Mouse (Mus musculus) cerebellum, adult 9-11 months (tissue): ENCODE data around the gene 5330417C22Rik.
"Not testable (repeated sequence)": the region's sequence is repeated elsewhere in the genome, so short reads cannot be mapped to it uniquely, and the experiment has no call there.

Experiments
- DNase-seq: peaks from one replicate; pipeline ENCODE4 v3.0.0; 2022

5330417C22Rik gene

GRCm38 (mm10) chr3:108528489-108528888 is 7.8 kb downstream of the 5330417C22Rik start:
- no peak for DNase-seq

GRCm38 (mm10) chr3:108523415-108523814 is 12.9 kb downstream of the 5330417C22Rik start:
- no peak for DNase-seq

DNA sequence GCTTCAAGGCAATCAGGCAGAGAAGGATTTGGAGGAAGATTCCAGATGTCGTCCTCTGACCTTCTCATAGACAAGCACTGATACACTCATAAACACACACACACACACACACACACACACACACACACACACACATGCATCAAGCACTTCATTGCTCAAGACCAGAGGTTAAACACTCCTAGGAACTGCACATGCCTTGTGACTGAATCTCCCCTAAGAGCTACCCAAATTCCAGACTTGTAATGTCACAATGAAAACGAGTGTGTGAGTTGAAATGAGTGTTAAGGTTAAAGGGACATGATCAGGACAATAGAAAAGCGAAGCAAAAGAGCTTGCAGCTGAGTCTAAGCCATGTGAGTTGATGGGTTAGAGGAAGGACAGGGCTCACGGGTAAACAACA is 18.1 kb downstream of the 5330417C22Rik start:
- no peak for DNase-seq

DNA sequence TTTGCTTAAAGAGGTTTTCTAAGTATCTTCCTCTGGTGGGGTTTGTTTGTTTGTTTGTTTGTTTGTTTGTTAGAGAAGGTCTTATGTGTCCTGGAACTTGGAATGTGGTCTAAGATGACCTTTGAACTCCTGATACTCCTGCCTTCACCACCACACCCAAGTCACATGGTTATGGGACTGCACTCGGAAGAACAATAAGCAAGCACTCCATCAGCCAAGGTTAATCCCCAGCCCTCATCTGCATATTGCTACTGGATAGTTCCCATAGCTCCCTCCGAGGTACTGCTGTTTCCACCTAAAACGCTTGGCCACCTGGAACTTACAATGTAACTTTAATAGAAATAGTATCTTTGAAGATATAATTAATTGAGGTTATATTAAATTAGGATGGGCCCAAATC is 22.9 kb downstream of the 5330417C22Rik start:
- no peak for DNase-seq

- DNase-seq, result no peak
These were observed 25.4 kb downstream of the 5330417C22Rik start for GRCm38 (mm10) chr3:108510716-108511483.

GRCm38 (mm10) chr3:108510156-108510555 is 26.2 kb downstream of the 5330417C22Rik start:
- DNase-seq, result no peak

- no peak for DNase-seq
These were observed 27.4 kb downstream of the 5330417C22Rik start for GRCm38 (mm10) chr3:108508745-108509474.

DNA sequence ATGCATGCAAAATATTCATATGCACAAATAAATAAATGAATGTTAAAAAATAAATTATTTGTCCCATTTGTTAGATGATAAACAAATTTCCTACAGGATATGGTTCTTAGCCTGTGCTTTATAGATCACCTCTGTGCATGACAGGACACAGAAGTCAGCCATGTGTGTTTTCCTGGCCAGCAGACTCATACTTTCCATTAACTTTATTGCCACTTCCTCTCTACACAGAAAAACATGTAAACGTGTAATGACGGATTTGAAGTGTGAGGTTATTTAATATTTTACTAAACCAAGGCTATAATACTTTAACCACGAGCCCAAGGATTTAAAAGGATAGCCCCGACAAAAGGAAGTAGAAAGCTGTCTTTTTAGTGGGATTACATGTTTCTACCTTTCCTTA is 32.4 kb downstream of the 5330417C22Rik start:
- DNase-seq, result no peak

DNA sequence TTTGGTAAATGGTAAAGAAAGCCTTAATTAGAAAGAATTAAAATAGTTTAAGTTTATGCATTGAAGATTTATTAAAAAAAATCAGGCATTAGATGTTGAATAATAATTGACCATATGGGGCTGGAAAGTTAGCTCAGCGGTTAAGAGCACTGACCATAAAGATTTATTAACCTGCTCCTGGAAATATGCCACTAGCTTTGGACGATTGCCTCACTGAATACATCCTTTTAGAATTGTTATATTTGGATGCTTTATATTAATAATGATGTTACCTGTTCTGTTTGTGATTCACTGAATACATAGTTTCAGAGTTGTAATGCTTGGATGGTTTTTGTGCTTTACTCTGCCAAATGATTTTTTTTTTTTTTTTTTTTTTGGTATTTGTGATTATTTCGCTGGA is 34.9 kb downstream of the 5330417C22Rik start:
- not testable (repeated sequence) for DNase-seq

GRCm38 (mm10) chr3:108499826-108500225 is 36.5 kb downstream of the 5330417C22Rik start:
- DNase-seq, result peak; percentile 92

DNA sequence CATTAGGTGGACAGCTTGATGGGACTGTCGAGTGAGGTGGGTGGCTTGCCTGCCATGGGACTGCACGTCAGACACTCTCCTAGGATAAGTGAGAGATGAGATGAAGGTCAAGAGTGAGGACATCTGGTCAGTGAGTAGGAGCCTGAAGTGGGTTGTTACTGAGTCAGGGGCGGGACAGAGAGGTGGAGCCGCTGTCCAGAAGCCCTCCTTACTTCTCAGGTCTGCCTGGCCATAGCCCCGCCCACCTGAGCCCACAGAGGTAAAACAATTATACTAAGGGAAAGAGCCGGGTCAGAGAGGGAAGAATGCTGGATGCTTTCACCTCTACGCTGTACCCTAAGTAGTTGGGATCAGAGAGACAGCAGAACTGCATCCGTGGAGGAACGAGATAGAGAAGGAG is 38.7 kb downstream of the 5330417C22Rik start:
- DNase-seq, result no peak

DNA sequence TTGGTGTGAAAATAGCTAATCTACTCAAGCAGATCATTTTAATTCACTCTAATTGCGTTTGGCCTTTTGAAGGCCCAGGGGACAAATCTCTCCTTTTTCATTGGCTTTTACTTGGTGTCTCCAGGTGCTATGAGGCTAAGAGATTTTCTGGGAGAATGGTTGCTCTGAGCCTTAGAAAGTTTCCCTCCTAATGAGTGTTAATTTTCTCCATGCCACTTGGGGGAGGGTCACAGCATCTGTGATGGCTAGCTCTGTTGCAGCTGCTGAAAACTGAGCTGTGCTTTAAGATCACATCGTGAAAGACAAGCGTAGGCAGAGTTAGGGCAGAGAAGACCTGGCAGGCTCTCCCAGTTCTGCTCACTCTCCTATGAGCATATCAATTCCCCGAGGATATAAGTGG is 40.9 kb downstream of the 5330417C22Rik start:
- DNase-seq, result no peak

- DNase-seq, result no peak
These were observed 41.4 kb downstream of the 5330417C22Rik start for GRCm38 (mm10) chr3:108494861-108495474.

DNA sequence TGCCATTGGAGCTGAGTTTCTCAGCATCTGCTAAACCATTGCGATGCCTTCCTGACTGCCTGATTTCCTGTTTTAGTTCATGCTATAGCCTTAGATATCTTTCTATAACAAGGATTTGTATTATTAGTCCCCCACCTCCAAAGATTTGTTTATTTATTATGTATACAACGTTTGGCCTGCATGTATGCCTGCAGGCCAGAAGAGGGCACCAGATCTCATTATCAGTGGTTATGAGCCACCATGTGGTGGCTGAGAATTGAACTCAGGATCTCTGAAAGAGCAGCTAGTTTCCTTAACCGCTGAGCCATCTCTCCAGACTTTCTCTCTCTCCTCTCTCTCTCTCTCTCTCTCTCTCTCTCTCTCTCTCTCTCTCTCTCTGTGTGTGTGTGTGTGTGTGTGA is 46.4 kb downstream of the 5330417C22Rik start:
- DNase-seq, result no peak

GRCm38 (mm10) chr3:108484749-108485148 is 51.6 kb downstream of the 5330417C22Rik start:
- DNase-seq, result no peak

DNA sequence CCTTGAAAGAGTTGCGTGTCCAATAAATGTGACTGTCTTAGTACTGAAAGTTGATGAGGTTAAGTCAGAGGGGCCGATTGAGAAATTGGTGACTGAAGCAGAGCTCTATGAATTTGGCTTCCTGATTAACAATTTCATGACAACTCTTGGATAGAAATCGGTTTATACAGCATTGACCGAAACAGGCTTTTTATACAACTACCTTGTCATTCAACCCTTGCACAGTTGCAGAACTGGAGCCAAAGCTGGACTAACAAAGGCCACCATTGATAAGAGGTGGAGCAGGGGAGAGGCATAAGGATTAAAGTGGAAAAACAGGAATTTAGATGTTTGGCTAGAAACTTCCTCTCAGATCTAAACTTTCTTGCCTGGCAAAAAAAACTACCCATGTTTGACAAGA is 57.5 kb downstream of the 5330417C22Rik start:
- no peak for DNase-seq

GRCm38 (mm10) chr3:108476761-108477619 is 59.3 kb downstream of the 5330417C22Rik start:
- DNase-seq, result no peak

- DNase-seq, result no peak
These were observed 60.8 kb downstream of the 5330417C22Rik start for GRCm38 (mm10) chr3:108475496-108475895.

DNA sequence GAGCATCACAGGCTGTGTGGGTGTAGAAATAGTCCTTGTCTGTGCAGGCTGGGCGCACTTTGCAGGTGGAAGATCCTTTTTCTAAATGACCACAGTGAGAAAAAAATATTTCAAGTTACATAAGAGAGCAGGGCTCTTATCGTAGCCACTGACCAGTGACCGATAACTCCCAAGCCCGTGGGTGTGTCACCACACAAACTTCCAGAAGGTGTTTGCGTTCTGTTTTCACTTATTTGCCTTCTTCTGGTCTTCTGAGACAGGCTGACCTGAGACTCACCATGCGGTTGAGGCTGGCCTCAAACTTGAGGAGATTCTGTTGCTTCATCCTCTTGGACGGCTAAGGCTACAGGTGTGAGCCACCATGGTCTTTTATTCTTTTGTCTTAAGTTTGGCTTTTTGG is 61.4 kb downstream of the 5330417C22Rik start:
- no peak for DNase-seq

DNA sequence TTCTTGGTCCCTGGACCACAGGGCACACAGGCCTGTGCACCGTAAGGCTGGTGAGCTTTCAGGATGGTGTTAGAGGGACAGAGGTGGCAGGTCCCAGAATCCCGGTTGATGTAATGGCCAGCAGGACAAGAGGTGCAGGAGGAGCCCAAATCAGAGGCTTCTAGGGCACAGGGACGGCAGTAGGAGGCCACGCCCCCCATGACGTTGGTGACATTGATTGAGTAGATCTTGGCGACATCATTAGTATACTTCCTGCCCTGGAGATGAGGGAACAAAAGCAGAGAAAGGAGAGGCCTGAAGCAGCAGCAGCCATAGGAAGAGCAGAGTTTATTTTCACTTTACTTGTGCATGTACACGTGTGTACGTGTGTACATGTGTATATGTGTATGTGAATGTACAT is 68.6 kb downstream of the 5330417C22Rik start:
- DNase-seq, result no peak

- no peak for DNase-seq
These were observed 69.9 kb downstream of the 5330417C22Rik start for GRCm38 (mm10) chr3:108466425-108466824.

DNA sequence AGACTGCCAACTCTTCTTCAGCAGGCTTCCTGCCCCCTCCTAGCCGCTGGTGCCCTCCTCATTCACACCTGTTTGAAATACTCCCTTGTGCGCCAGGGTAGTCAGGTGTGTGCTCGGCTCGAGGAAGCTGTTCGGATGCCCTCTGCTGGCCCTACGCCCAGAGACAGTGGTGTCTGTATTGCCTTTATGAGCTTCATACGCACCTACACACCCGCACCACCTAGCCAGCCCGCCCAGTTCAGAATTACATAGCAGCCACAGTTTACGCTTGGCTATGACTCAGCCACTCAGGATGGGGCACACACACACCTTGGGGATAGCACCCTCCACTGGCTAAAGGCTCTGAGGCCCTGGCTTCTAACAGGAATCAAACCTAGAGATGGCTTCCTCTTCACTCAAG is 77.5 kb downstream of the 5330417C22Rik start:
- no peak for DNase-seq

DNA sequence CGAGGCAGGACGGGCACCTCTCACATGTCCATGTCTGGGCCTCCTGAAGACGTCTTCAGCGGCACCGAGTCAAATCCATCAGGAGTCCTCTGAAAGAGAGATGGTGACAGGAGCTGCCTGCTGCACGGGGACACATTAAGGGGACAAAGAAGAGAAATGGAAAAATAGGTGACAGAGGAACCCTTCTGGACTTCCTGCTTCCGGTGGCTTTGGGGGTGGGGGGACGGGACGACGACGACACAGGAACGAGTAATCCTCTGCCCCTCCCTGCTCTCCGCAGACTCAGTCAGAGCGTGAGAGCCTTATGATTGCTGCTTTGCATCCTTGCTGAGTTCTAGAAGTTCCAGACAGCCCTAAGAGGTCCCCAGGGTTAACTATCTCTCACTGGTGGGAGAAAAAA is 78.0 kb downstream of the 5330417C22Rik start:
- no peak for DNase-seq
